Mouse (Mus musculus) spleen, postnatal 14 days (tissue): ENCODE measurements around the gene Gm11562.

Experiments used
- DNase-seq, 2 experiments: peaks; one replicate each; pipeline ENCODE4 v3.0.0; 2021 to 2022; ENCODE audit warnings: low spot score in 2 of 2

Gene Gm11562

DNA sequence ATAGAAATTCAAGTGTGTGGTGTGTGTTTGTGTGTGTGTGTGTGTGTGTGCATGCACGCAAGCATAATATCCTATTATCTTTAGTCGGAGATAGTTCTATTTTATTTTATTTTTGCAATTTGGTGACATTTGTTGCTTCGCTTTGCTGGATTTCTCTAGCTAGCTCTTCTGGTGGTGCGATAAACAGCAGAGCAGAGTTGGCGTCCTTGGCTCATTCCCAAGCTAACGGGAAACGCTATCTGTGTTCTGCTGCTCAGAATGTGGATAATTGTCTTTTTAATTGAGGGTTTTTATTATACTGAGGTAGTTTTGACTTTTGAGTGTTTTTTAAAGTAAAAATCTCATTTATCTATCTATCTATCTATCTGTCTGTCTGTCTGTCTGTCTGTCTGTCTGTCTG is 35.1 kb downstream of the Gm11562 start:
- DNase-seq, result no peak

DNA sequence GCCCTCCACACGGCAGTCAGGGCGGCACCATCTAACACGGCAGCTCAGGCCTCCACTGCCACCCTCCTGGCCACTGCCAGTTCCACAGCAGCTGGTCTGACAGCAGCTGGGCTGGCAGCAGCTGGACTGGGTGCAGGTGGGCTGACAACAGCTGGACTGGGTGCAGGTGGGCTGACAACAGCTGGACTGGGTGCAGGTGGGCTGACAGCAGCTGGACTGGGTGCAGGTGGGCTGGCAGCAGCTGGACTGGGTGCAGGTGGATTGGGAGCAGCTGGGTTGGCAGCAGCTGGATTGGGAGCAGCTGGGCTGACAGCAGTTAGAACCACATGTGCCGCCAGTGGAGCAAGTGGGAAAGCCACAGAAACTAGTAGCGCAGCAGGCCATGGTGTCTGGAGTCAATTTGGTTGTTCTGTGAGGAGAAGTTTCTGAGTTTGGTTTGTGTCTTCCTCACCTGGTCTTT is 37.0 kb downstream of the Gm11562 start, which contains the start of gene Krtap1-4:
Gene Krtap1-4 (minus strand): TSS at position 410 of the 460 bp plus-strand sequence.
- DNase-seq, result no peak

DNA sequence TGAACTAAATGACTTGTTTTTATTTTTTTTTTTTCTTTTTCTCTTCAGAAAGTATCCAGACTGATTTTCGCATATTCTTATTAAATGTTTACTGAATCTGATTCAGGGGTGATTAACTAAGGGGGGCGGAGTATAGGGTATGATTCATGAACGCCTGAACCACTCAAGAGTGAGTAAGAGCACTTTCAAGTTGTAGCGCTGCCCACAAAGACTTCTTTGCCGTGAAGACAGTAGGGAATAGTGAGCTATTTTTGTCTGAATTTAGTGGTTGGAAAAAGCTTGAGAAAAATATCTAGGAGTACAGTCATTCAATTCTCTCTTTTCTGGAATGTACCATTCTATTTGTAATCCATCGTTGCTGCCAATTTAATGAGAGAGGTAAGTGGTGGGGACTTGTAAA is 38.7 kb downstream of the Gm11562 start:
- no peak for DNase-seq

DNA sequence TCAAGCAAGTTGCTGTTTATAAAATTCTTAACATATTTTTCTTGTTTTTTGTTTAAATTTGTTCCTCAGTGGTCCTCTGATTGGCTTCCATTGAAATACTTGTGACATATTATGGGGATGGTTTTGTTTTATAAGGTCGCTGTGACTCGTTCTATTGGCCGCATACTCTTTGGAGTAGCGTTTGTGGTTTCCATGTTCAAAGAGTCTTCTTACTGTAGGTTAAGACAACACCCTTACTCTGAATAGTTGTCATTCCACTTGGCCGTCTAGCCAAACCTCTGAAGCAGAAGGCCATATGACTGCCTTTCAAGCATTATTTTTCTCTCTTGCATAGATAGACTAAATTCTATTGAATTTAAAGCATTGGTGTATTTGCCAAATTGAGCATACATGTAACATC is 39.2 kb downstream of the Gm11562 start:
- DNase-seq, result no peak

DNA sequence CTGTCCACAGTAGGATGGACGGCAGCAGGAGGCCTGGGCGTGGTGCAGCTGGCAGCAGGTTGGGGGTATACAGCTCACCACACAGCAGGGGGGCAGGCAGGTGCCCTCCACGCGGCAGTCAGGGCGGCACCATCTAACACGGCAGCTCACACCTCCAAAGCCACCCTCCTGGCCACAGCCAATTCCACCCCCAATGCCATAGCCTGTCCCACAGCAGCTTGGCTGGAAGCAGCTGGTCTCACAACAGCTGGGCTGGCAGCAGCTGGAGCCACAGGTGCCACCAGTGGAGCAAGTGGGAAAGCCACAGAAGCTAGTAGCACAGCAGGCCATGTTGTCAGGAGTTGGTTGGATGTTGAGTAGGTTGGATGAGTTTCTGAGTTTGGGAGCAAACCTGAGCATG is 39.6 kb downstream of the Gm11562 start, which contains the start of gene Krtap1-5:
Gene Krtap1-5 (minus strand): TSS at position 381 of the 400 bp plus-strand sequence.
- no peak for DNase-seq

DNA sequence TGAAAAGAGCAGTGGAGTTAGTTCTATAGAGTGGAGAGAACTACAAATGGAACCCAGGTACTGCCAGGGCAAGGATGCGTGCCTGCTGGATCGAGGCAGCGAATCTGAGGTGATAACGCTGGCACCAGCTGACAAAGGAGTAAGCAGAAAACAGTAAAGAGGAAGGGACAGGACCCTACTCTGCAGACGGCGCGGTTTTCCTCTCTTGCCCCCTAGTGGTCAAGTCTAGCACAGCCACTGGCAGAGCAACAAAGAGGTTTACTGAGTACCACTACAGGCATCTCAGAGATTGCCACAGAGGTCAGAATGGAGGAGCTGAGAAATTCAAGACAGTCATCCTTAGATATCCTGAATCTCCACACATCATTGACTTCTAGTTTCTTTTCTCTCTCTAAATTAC is 46.1 kb downstream of the Gm11562 start:
- peak in 1 of 2 experiments; percentile 28 for DNase-seq

DNA sequence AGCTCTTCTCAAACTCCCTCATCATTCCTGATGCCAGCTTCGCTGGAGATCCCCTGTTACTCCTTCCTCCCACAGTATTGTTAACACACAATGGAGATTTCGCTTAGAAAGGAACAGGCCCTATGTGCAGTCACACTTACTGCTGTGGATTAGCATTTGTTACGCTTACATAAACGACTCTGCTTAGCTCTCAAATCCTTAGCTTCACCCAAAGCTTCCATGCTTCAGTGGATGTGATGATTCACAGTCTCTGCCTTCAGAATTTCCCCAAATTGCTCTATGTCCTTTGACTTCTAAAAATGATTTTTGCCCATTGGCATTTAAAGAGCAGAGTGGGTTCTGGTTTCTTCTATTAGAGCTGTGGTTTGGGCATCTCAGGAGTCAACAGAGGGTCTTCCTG is 47.1 kb downstream of the Gm11562 start:
- DNase-seq, result no peak
